Mouse (Mus musculus): ENCODE data around the gene Krt6b. TPM values are rescaled to one million over a fixed set of nuclear protein-coding genes. Genes with fewer than 3 reads are reported as not detected.

Gene Krt6b
- polyA plus RNA-seq (2017; shearing (Covaris generic)) = not detected

DNA sequence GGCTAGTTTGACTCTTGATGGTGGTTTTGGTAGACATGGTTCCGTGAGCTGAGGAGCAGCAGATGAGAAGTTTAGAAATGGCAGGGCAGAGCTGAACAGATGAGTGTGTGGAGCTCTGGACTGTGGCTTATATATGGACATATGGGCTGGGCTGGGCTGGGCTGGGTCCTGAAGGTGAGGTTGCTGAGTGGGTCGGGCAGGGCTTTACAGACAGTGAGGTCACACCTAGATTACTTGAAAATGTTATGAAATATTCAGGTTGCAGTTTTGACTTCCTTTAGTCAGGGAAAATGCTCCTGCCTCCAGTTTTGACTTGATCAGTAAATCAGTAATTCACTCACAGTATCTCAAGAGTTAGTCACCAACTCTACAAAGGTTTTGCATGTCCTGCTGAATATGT lies at the start of gene Krt6b:
TSS of gene Krt6b (minus strand) at position 101 of the 400 bp plus-strand sequence.

DNA sequence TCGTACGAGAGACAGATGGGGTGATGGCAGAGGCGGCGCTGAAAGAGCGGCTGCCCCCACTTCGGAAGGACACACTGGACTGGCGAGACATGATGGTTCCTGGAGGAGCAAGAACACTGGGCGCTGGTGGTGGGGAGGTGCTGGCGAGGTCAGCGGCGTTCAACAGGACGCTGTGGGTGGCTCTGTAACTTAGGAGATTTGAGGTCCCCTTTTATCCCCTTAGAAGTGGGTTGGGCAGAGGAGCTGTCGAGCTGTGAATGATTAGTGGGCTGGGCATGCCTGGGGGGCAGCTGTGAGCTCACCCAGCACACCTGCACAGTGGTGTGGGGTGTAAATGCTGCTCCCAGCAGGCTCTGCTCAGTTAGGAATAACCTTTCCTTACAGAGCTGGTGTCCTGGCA lies 32.6 kb upstream of the Krt6b start, which contains the start of gene Krt5:
TSS of gene Krt5 (minus strand) at position 179 of the 400 bp plus-strand sequence.

DNA sequence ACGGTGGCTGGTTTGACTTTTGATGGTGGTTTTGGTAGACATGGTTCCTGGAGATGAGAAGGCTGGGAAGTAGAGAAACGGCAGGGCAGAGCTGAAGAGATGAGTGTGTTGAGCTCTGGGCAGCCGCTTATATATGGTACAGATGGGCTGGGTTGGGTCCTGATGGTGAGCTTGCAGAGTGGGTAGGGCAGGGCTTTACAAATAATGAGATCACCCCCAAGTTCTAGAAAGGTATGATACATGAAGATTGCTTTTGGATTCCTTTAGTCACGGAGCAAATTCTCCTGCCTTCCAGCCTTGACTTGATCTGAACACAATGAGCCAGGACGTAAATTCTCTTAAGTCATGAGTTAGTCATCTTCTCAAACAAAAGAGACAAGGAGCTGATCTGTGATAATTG lies 14.1 kb upstream of the Krt6b start, which contains the start of gene Krt6a:
TSS of gene Krt6a (minus strand) at position 101 of the 400 bp plus-strand sequence.

GRCm38 (mm10) chr15:101647280-101647679 lies 32.8 kb downstream of the Krt6b start, which contains the start of gene Gm5478:
Gm5478 (minus strand) TSS chr15:101647380.

GRCm38 (mm10) chr15:101627884-101628283 lies 52.2 kb downstream of the Krt6b start, which contains the start of gene Gm5414:
Gm5414 (minus strand) TSS chr15:101628188.

Other genes with a start within 250 kb of the Krt6b start
- 0.66 TPM for gene Krt87, start 241.5 kb downstream of the Krt6b start, polyA plus RNA-seq (2017; shearing (Covaris generic))
- not detected for gene Krt88, start 232.5 kb downstream of the Krt6b start, polyA plus RNA-seq (2017; shearing (Covaris generic))
- not detected for gene Krt81, start 216.5 kb downstream of the Krt6b start, polyA plus RNA-seq (2017; shearing (Covaris generic))
- not detected for gene Krt86, start 206.8 kb downstream of the Krt6b start, polyA plus RNA-seq (2017; shearing (Covaris generic))
- gene Krt83, start 188.8 kb downstream of the Krt6b start, polyA plus RNA-seq (2017; shearing (Covaris generic)) = 6.9 TPM
- not detected for gene Gm49425, start 163.0 kb downstream of the Krt6b start, polyA plus RNA-seq (2017; shearing (Covaris generic))
- not detected for gene Krt84, start 147.5 kb downstream of the Krt6b start, polyA plus RNA-seq (2017; shearing (Covaris generic))
- gene Krt82, start 129.6 kb downstream of the Krt6b start, polyA plus RNA-seq (2017; shearing (Covaris generic)) = not detected
- gene Krt90, start 117.3 kb downstream of the Krt6b start, polyA plus RNA-seq (2017; shearing (Covaris generic)) = not detected
- not detected for gene Krt75, start 106.4 kb downstream of the Krt6b start, polyA plus RNA-seq (2017; shearing (Covaris generic))
- gene Gm5414, start 52.1 kb downstream of the Krt6b start, polyA plus RNA-seq (2017; shearing (Covaris generic)) = not detected
- gene Gm5478, start 32.9 kb downstream of the Krt6b start, polyA plus RNA-seq (2017; shearing (Covaris generic)) = not detected
- not detected for gene Krt6a, start 14.0 kb upstream of the Krt6b start, polyA plus RNA-seq (2017; shearing (Covaris generic))
- gene Krt5, start 32.6 kb upstream of the Krt6b start, polyA plus RNA-seq (2017; shearing (Covaris generic)) = not detected
- gene Krt71, start 62.8 kb upstream of the Krt6b start, polyA plus RNA-seq (2017; shearing (Covaris generic)) = not detected
- not detected for gene Krt72, start 106.2 kb upstream of the Krt6b start, polyA plus RNA-seq (2017; shearing (Covaris generic))
- not detected for gene Krt73, start 122.1 kb upstream of the Krt6b start, polyA plus RNA-seq (2017; shearing (Covaris generic))
- not detected for gene Krt2, start 137.9 kb upstream of the Krt6b start, polyA plus RNA-seq (2017; shearing (Covaris generic))
- gene Krt1, start 170.5 kb upstream of the Krt6b start, polyA plus RNA-seq (2017; shearing (Covaris generic)) = 0.12 TPM
- gene Krt77, start 189.4 kb upstream of the Krt6b start, polyA plus RNA-seq (2017; shearing (Covaris generic)) = not detected
- gene Krt76, start 212.6 kb upstream of the Krt6b start, polyA plus RNA-seq (2017; shearing (Covaris generic)) = not detected
- gene Krt4, start 244.4 kb upstream of the Krt6b start, polyA plus RNA-seq (2017; shearing (Covaris generic)) = not detected